Mouse (Mus musculus) MEL (cell line): ENCODE data around the gene Kdm5b.

ENCODE experiments used
- CTCF ChIP-seq, 3 experiments: IDR thresholded peaks in 2 of 3; conservative IDR thresholded peaks in 1 of 3; 2 replicates each; pipeline ENCODE4 v1.5.1; 2011 to 2012; ENCODE audit warnings: low read length in 3 of 3, low read depth in 2 of 3, mild to moderate bottlenecking in 2 of 3, improper control_type of control experiment in 1 of 3, inconsistent platforms in 1 of 3, mixed read lengths in 1 of 3, moderate library complexity in 1 of 3; ENCODE audit not compliant: control insufficient read depth in 1 of 3, insufficient read depth in 1 of 3, poor library complexity in 1 of 3, severe bottlenecking in 1 of 3
- E2F4 ChIP-seq: IDR thresholded peaks from 2 replicates; pipeline ENCODE4 v1.6.1; 2011; ENCODE audit warnings: low read depth, low read length, improper control_type of control experiment, borderline replicate concordance
- EP300 ChIP-seq, 2 experiments: IDR thresholded peaks; 2 replicates each; pipeline ENCODE4 v1.6.1; 2011; ENCODE audit warnings: improper control_type of control experiment in 2 of 2, low read length in 2 of 2, low read depth in 1 of 2, mild to moderate bottlenecking in 1 of 2
- JUND ChIP-seq: IDR thresholded peaks from 2 replicates; pipeline ENCODE4 v1.6.1; 2011; ENCODE audit warnings: low read depth, mild to moderate bottlenecking, improper control_type of control experiment, low read length
- POLR2A ChIP-seq, 2 experiments: IDR thresholded peaks; 2 replicates each; pipeline ENCODE4 v1.6.1; 2011 to 2012; ENCODE audit warnings: low read length in 2 of 2, mild to moderate bottlenecking in 2 of 2, control low read depth in 1 of 2, improper control_type of control experiment in 1 of 2, low read depth in 1 of 2, moderate library complexity in 1 of 2; ENCODE audit not compliant: control insufficient read depth in 1 of 2, insufficient read depth in 1 of 2, poor library complexity in 1 of 2
- ZKSCAN1 ChIP-seq: IDR thresholded peaks from 2 replicates; pipeline ENCODE4 v1.6.1; 2012; ENCODE audit warnings: low read depth, mild to moderate bottlenecking, inconsistent platforms, low read length, improper control_type of control experiment, moderate library complexity

GRCm38 (mm10) chr1:134516491-134517198 is 43.3 kb upstream of the Kdm5b start:
- TF ChIP-seq ZKSCAN1 (no peak), CTCF (IDR thresholded peaks at IDR 0.05 in 2 of 3, conservative IDR thresholded peaks at IDR 0.05 in 1 of 3; ENCODE audit: control insufficient read depth in 1 of 3, insufficient read depth in 1 of 3, low read depth in 2 of 3, low read length in 3 of 3, poor library complexity in 1 of 3, severe bottlenecking in 1 of 3) (no peak), JUND (no peak), POLR2A (IDR thresholded peaks at IDR 0.05; ENCODE audit: control insufficient read depth in 1 of 2, insufficient read depth in 1 of 2, low read depth in 1 of 2, low read length in 2 of 2, poor library complexity in 1 of 2) (no peak), EP300 (IDR thresholded peaks at IDR 0.05; ENCODE audit: low read depth in 1 of 2, low read length in 2 of 2) (no peak), E2F4 (no peak)
